Mouse (Mus musculus): ENCODE measurements around the gene Tbcel. TPM values are rescaled to one million over a fixed set of nuclear protein-coding genes. Genes with fewer than 3 reads are reported as not detected.

Tbcel gene
- 29.1 and 38.4 TPM in 2 replicates for polyA plus RNA-seq (2011; ENCODE audit: insufficient read depth, insufficient read length, low replicate concordance, missing spikeins)

DNA sequence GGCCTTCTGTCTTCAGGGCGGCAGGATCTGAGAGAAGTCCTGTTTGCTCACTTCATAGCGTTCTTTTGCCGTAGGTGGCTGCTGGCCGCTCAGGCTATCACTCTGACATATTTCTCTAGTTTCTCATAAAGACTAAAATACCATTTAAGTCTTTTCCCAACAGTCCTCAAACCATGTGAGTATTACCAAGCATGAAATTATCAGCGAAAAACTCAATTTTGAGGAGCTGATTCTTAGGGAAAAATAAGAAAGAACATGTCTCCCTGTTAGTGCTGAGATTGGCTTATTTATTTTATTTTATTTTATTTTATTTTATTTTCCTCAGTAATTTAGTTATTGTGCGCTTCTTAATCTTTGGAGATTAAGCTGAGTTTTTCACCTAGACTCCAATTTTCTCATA lies at the start of gene Tbcel:
Tbcel (minus strand) TSS at position 101 of the 400 bp plus-strand sequence.
- WGBS = 89% methylated on average over 6 of the region's 6 CpGs
- no peaks in the 10 kb centered on the region; the same call in 1 of the 2 replicates for H3K4me1 ChIP-seq (ENCODE audit: control insufficient read depth, insufficient read depth, low read length)
- no peak within 1 kb of the TSS for H3K27ac ChIP-seq (ENCODE audit: control insufficient read depth, insufficient read depth, low read depth, low read length, poor library complexity)
- no peak within 1 kb of the TSS for H3K4me3 ChIP-seq (replicated peaks; ENCODE audit: control insufficient read depth, low read depth, low read length)
- TF ChIP-seq POLR2A (IDR thresholded peaks at IDR 0.05; ENCODE audit: borderline replicate concordance, control insufficient read depth, low read depth, low read length) = no peak
- no peak for TF ChIP-seq CTCF (IDR thresholded peaks at IDR 0.05; ENCODE audit: control insufficient read depth, insufficient read depth, low read length)

DNA sequence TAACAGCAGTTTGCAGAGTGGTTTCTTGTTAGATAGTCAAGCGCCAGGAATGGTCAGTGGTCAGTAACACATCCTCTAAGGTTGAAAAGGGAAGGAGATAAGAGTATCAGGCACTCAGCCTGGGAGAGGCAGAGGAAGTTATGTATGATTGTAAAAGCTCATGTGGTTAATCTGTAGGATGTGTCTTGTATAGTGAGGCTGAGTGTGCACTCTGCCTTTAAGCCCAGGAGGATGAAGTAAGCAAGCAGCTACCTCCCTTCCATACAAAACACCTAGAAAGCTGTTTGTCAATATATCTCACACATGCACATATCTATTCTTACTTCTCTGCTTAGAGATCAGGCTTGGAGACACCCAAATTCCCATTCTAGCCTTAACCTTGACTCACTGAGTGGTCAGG lies 47.6 kb upstream of the Tbcel start:
- no peak for TF ChIP-seq POLR2A (IDR thresholded peaks at IDR 0.05; ENCODE audit: borderline replicate concordance, control insufficient read depth, low read depth, low read length)
- no peak for TF ChIP-seq CTCF (IDR thresholded peaks at IDR 0.05; ENCODE audit: control insufficient read depth, insufficient read depth, low read length)
- 2% methylated on average over 1 of the region's 1 CpGs for WGBS
- H3K4me1 ChIP-seq (ENCODE audit: control insufficient read depth, insufficient read depth, low read length) = no peaks in the 10 kb centered on the region

DNA sequence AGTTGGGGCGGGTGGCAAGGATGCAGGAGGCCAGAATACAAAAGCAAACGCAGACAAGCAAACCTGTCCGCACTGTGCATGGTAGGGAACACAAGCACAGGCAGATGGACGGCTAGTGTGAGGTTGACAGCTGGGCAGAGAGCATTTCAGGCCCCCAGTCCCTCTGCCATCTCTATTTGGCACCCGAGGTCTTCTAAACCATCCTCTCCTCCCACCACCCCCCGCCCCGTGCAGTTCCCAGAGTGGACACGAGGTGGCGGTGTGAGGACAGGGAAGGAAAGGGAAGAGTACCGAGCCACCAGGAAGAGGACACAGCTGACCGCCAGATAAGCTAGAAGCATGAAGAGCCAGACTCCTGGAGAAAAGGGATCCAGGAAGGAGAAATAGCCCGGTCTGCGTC lies 42.5 kb upstream of the Tbcel start:
- 20% methylated on average over 13 of the region's 13 CpGs for WGBS
- no peak for TF ChIP-seq POLR2A (IDR thresholded peaks at IDR 0.05; ENCODE audit: borderline replicate concordance, control insufficient read depth, low read depth, low read length)
- peak; percentile 76 for TF ChIP-seq CTCF (IDR thresholded peaks at IDR 0.05; ENCODE audit: control insufficient read depth, insufficient read depth, low read length)
- Histone ChIP-seq H3K27ac (ENCODE audit: control insufficient read depth, insufficient read depth, low read depth, low read length, poor library complexity) (no peak overlapping the region), H3K4me3 (replicated peaks; ENCODE audit: control insufficient read depth, low read depth, low read length) (no peak overlapping the region), H3K4me1 (ENCODE audit: control insufficient read depth, insufficient read depth, low read length) (no peaks in the 10 kb centered on the region)

More for the DNA sequence above, 47.6 kb upstream of the Tbcel start:
- Histone ChIP-seq H3K27ac (ENCODE audit: control insufficient read depth, insufficient read depth, low read depth, low read length, poor library complexity) (no peak overlapping the region), H3K4me3 (replicated peaks; ENCODE audit: control insufficient read depth, low read depth, low read length) (no peak overlapping the region)

DNA sequence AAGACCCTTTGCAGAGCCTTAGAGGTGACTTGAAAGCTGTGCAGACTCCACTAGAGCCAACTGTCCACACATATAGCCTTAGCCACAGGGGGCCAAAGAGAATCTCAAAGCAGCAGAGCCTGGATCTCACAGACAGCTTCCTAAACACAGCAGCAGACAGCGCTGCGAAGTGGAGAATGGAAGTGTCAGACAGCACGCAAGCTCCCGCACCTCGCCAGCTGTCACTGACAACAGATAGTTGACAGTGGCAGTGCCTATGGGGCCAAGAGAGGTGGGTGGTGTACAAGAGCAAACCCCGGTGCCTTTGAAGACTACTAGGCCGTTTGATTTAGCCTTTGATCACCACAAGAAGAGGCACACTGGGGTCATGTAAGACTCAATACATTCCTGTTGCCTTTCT lies 41.4 kb upstream of the Tbcel start:
- TF ChIP-seq CTCF (IDR thresholded peaks at IDR 0.05; ENCODE audit: control insufficient read depth, insufficient read depth, low read length) = no peak
- WGBS = 73% methylated on average over 7 of the region's 7 CpGs
- Histone ChIP-seq H3K4me1 (ENCODE audit: control insufficient read depth, insufficient read depth, low read length) (no peaks in the 10 kb centered on the region), H3K4me3 (replicated peaks; ENCODE audit: control insufficient read depth, low read depth, low read length) (no peak overlapping the region), H3K27ac (ENCODE audit: control insufficient read depth, insufficient read depth, low read depth, low read length, poor library complexity) (no peak overlapping the region)

DNA sequence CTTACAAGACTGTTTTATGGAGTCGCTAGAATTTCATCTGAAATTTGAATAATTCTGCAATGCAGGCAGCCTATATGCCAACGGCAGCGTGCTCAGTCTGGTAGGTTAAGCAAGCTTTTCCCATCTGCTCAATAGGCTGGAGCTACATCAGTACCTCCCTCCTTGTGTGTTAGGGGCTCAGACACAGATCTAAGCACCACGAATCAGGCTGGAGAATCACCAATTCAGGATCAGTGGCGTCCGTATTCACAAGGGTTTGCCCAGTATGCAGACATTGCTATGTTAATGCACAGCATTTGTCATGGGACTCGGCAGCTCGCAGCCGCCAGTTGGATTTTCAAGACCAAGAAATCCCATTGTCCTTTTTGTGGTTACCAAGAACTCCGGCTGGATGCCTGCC lies 36.9 kb upstream of the Tbcel start:
- WGBS = 83% methylated on average over 10 of the region's 10 CpGs
- no peaks in the 10 kb centered on the region for H3K4me1 ChIP-seq (ENCODE audit: control insufficient read depth, insufficient read depth, low read length)
- H3K27ac ChIP-seq (ENCODE audit: control insufficient read depth, insufficient read depth, low read depth, low read length, poor library complexity) = no peak overlapping the region
- no peak overlapping the region for H3K4me3 ChIP-seq (replicated peaks; ENCODE audit: control insufficient read depth, low read depth, low read length)
- TF ChIP-seq POLR2A (IDR thresholded peaks at IDR 0.05; ENCODE audit: borderline replicate concordance, control insufficient read depth, low read depth, low read length) (no peak), CTCF (IDR thresholded peaks at IDR 0.05; ENCODE audit: control insufficient read depth, insufficient read depth, low read length) (no peak)

DNA sequence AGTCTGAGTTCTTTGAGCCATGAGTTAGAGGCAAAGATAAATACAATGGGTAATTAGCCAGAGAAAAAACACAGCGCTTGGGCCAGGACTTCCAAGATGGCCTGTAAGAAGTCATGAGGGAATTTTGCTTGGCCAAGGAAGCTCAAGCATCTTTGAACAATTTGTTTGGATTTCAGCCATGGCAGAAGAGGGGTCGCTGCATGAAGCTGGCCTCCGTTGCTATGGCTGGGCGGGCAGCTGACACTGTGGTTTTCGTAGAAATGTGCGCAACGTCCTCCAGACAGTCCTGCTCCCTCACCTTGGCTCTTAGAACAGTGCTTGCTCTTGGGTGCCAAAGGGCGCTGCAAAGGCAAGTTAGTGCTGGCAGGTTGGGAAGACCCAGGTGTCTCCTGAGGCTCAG lies 25.9 kb upstream of the Tbcel start:
- no peak overlapping the region for H3K27ac ChIP-seq (ENCODE audit: control insufficient read depth, insufficient read depth, low read depth, low read length, poor library complexity)
- WGBS = 81% methylated on average over 8 of the region's 8 CpGs
- no peak overlapping the region for H3K4me3 ChIP-seq (replicated peaks; ENCODE audit: control insufficient read depth, low read depth, low read length)
- no peaks in the 10 kb centered on the region for H3K4me1 ChIP-seq (ENCODE audit: control insufficient read depth, insufficient read depth, low read length)
- TF ChIP-seq CTCF (IDR thresholded peaks at IDR 0.05; ENCODE audit: control insufficient read depth, insufficient read depth, low read length) (no peak), POLR2A (IDR thresholded peaks at IDR 0.05; ENCODE audit: borderline replicate concordance, control insufficient read depth, low read depth, low read length) (no peak)

DNA sequence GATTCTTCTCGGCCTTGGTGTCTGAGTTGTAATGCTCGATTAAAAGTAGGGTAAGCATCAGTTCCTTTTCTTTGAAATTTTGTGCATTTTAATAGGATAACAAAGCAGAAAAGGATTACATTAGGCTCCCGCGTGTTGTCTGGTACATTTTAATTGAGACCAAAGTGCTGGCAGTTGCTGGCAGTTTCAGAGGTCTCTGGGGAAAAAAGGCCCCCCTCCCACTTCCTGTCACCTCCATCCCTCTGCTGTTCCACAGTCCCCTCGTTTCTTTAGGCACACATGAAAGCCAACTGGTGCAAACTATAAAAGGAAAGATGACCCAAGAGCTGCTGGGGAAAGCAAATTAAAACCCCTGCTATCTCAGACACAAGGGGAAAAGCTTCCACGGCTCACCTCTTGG lies 25.4 kb upstream of the Tbcel start:
- no peak for TF ChIP-seq POLR2A (IDR thresholded peaks at IDR 0.05; ENCODE audit: borderline replicate concordance, control insufficient read depth, low read depth, low read length)
- no peak for TF ChIP-seq CTCF (IDR thresholded peaks at IDR 0.05; ENCODE audit: control insufficient read depth, insufficient read depth, low read length)

DNA sequence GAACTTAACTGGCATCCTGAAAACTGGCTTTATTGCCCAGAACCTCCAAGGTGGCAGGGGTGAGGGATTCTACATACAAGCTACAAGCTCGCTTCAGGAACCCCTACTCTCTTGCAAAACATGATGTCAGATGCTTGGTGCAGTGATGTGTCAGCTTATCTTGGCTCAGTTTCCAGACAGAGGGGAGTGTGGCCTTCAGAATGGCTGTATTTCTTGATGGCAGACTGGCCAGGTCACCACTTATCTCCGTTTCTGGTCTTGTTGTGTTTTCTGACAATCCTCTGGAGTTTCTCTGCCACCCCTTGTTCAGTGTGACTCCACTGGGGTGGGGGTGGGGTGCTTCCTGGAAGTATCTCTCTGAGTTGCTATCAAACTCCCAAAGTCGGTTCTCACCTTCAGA lies 24.3 kb upstream of the Tbcel start:
- Histone ChIP-seq H3K4me3 (replicated peaks; ENCODE audit: control insufficient read depth, low read depth, low read length) (no peak overlapping the region), H3K4me1 (ENCODE audit: control insufficient read depth, insufficient read depth, low read length) (no peaks in the 10 kb centered on the region), H3K27ac (ENCODE audit: control insufficient read depth, insufficient read depth, low read depth, low read length, poor library complexity) (no peak overlapping the region)
- no peak for TF ChIP-seq POLR2A (IDR thresholded peaks at IDR 0.05; ENCODE audit: borderline replicate concordance, control insufficient read depth, low read depth, low read length)
- TF ChIP-seq CTCF (IDR thresholded peaks at IDR 0.05; ENCODE audit: control insufficient read depth, insufficient read depth, low read length) = no peak
- 49% methylated on average over 3 of the region's 3 CpGs for WGBS

More for the DNA sequence above, 25.4 kb upstream of the Tbcel start:
- WGBS = 26% methylated on average over 6 of the region's 6 CpGs
- Histone ChIP-seq H3K4me3 (replicated peaks; ENCODE audit: control insufficient read depth, low read depth, low read length) (no peak overlapping the region), H3K4me1 (ENCODE audit: control insufficient read depth, insufficient read depth, low read length) (no peaks in the 10 kb centered on the region), H3K27ac (ENCODE audit: control insufficient read depth, insufficient read depth, low read depth, low read length, poor library complexity) (no peak overlapping the region)
